Mouse (Mus musculus) midbrain, embryonic 13.5 days (tissue): ENCODE results near the gene Srsf7. TPM values are rescaled to one million over a fixed set of nuclear protein-coding genes. Genes with fewer than 3 reads are reported as not detected.
A peak's percentile ranks its signal among the peaks of the same experiment; 100 is the strongest.

ENCODE experiments used
- ATAC-seq: fragments of 200-750 bp; cut with Nextera tagmentation; 2 replicates; pipeline ENCODE4 v1.8.0; 2017; ENCODE audit warnings: mild to moderate bottlenecking, moderate TSS enrichment, moderate library complexity
- H3K27ac ChIP-seq: fragments of 300-500 bp; sonication (generic); 2 replicates; pipeline ENCODE4 v1.5.1; 2015; ENCODE audit warnings: inconsistent platforms, mild to moderate bottlenecking, moderate library complexity
- H3K27me3 ChIP-seq: fragments of 300-500 bp; sonication (generic); 2 replicates; pipeline ENCODE4 v1.6.1; 2015; ENCODE audit warnings: mild to moderate bottlenecking, inconsistent platforms
- H3K36me3 ChIP-seq: fragments of 300-500 bp; sonication (generic); 2 replicates; pipeline ENCODE4 v1.6.1; 2015; ENCODE audit warnings: mild to moderate bottlenecking, inconsistent platforms
- H3K4me1 ChIP-seq: fragments of 300-500 bp; sonication (generic); replicated peaks from 2 replicates; pipeline ENCODE4 v1.6.1; 2015; ENCODE audit warnings: inconsistent platforms
- H3K4me2 ChIP-seq: fragments of 300-500 bp; sonication (generic); replicated peaks from 2 replicates; pipeline ENCODE4 v1.6.1; 2015; ENCODE audit warnings: moderate library complexity, mild to moderate bottlenecking, inconsistent platforms
- H3K4me3 ChIP-seq: fragments of 300-500 bp; sonication (generic); replicated peaks from 2 replicates; pipeline ENCODE4 v1.5.1; 2015; ENCODE audit warnings: mild to moderate bottlenecking, inconsistent platforms
- H3K9ac ChIP-seq: fragments of 300-500 bp; sonication (generic); replicated peaks from 2 replicates; pipeline ENCODE4 v1.6.1; 2015; ENCODE audit warnings: mild to moderate bottlenecking, inconsistent platforms
- H3K9me3 ChIP-seq: fragments of 300-500 bp; sonication (generic); 2 replicates; pipeline ENCODE4 v1.6.1; 2016; ENCODE audit warnings: mild to moderate bottlenecking, inconsistent platforms
- WGBS: fragments of 180-500 bp; shearing (Covaris S2); methylation state at CpG from one replicate; pipeline ENCODE4 v1.1.7; 2015; 5-methylcytosine and 5-hydroxymethylcytosine counted together
- polyA plus RNA-seq: library from polyadenylated mRNA; unstranded; fragments of >200 nt; fragmentation: Nextera tagmentation; extraction: Ambion mirVana; gene quantifications from 2 replicates; pipeline ENCODE4 v1.2.1, GENCODE M21; 2015

Srsf7 gene
- polyA plus RNA-seq, 1 experiment from 2014 or later, result 565 TPM

GRCm38 (mm10) chr17:80168425-80169182, 38.5 kb downstream of the Srsf7 start:
- Histone ChIP-seq H3K4me3 (peak overlapping the region; percentile 27), H3K36me3 (no peaks in the 10 kb centered on the region), H3K4me2 (peak overlapping the region; percentile 50), H3K4me1 (peaks cover 18% of the 10 kb centered on the region), H3K9me3 (no peaks in the 10 kb centered on the region), H3K27ac (peak overlapping the region; percentile 85), H3K27me3 (no peaks in the 10 kb centered on the region), H3K9ac (peak overlapping the region; percentile 42)
- ATAC-seq, result peak; percentile 90
- WGBS, result 16% methylated on average over 16 of the region's 16 CpGs

- Histone ChIP-seq H3K9me3 (no peaks in the 10 kb centered on the region), H3K4me2 (peak overlapping the region; percentile 50; the same call in 1 of the 2 replicates), H3K9ac (no peak overlapping the region), H3K4me1 (peaks cover 18% of the 10 kb centered on the region), H3K27me3 (no peaks in the 10 kb centered on the region), H3K27ac (peak overlapping the region; percentile 85), H3K4me3 (no peak overlapping the region), H3K36me3 (no peaks in the 10 kb centered on the region)
- 67% methylated on average over 7 of the region's 7 CpGs for WGBS
- ATAC-seq, result peak; percentile 49
Measured at GRCm38 (mm10) chr17:80167851-80168251, 39.3 kb downstream of the Srsf7 start.

- ATAC-seq, result no peak
- no peak overlapping the region for H3K4me3 ChIP-seq
- H3K9ac ChIP-seq, result no peak overlapping the region
- H3K36me3 ChIP-seq, result no peaks in the 10 kb centered on the region
- H3K27me3 ChIP-seq, result no peaks in the 10 kb centered on the region
- H3K4me1 ChIP-seq, result peaks cover 18% of the 10 kb centered on the region
- 0 out of 2 replicates have a peak overlapping the region, but pooled peaks have one; percentile 85 for H3K27ac ChIP-seq
- WGBS, result 58% methylated on average over 4 of the region's 4 CpGs
- no peaks in the 10 kb centered on the region for H3K9me3 ChIP-seq
- H3K4me2 ChIP-seq, result no peak overlapping the region
Measured at GRCm38 (mm10) chr17:80167436-80167835, 39.7 kb downstream of the Srsf7 start.

- no peak for ATAC-seq
- Histone ChIP-seq H3K4me1 (peaks cover 18% of the 10 kb centered on the region), H3K4me2 (no peak overlapping the region), H3K27ac (no peak overlapping the region), H3K9me3 (no peaks in the 10 kb centered on the region), H3K9ac (no peak overlapping the region), H3K27me3 (no peaks in the 10 kb centered on the region), H3K36me3 (no peaks in the 10 kb centered on the region), H3K4me3 (no peak overlapping the region)
- WGBS, result 92% methylated on average over 6 of the region's 6 CpGs
Measured at GRCm38 (mm10) chr17:80166346-80166745, 40.8 kb downstream of the Srsf7 start.

GRCm38 (mm10) chr17:80165741-80166140, 41.4 kb downstream of the Srsf7 start:
- ATAC-seq, result no peak
- no peak overlapping the region for H3K4me2 ChIP-seq
- no peaks in the 10 kb centered on the region for H3K9me3 ChIP-seq
- no peak overlapping the region for H3K9ac ChIP-seq
- no peak overlapping the region for H3K4me3 ChIP-seq
- no peak overlapping the region for H3K27ac ChIP-seq
- 89% methylated on average over 6 of the region's 6 CpGs for WGBS
- peaks cover 18% of the 10 kb centered on the region for H3K4me1 ChIP-seq
- H3K27me3 ChIP-seq, result no peaks in the 10 kb centered on the region
- H3K36me3 ChIP-seq, result no peaks in the 10 kb centered on the region

GRCm38 (mm10) chr17:80163991-80164390, 43.1 kb downstream of the Srsf7 start:
- no peak overlapping the region for H3K4me3 ChIP-seq
- H3K4me1 ChIP-seq, result peaks cover 16% of the 10 kb centered on the region
- no peaks in the 10 kb centered on the region for H3K36me3 ChIP-seq
- H3K4me2 ChIP-seq, result no peak overlapping the region
- ATAC-seq, result no peak
- no peaks in the 10 kb centered on the region for H3K9me3 ChIP-seq
- H3K27me3 ChIP-seq, result no peaks in the 10 kb centered on the region
- H3K9ac ChIP-seq, result no peak overlapping the region
- no peak overlapping the region for H3K27ac ChIP-seq
- WGBS, result 89% methylated on average over 8 of the region's 8 CpGs

- Histone ChIP-seq H3K9me3 (no peaks in the 10 kb centered on the region), H3K4me1 (no peaks in the 10 kb centered on the region), H3K27ac (no peak overlapping the region), H3K27me3 (no peaks in the 10 kb centered on the region), H3K36me3 (no peaks in the 10 kb centered on the region), H3K4me3 (no peak overlapping the region), H3K9ac (no peak overlapping the region), H3K4me2 (no peak overlapping the region)
- no peak for ATAC-seq
- WGBS, result 80% methylated on average over 5 of the region's 5 CpGs
Measured at GRCm38 (mm10) chr17:80160454-80160853, 46.7 kb downstream of the Srsf7 start.

- Histone ChIP-seq H3K9me3 (no peaks in the 10 kb centered on the region), H3K4me3 (no peak overlapping the region)
- WGBS, result 94% methylated on average over 6 of the region's 6 CpGs
Measured at GRCm38 (mm10) chr17:80157489-80157888, 49.6 kb downstream of the Srsf7 start.

GRCm38 (mm10) chr17:80156905-80157304, 50.2 kb downstream of the Srsf7 start:
- no peak overlapping the region for H3K4me3 ChIP-seq
- no peak overlapping the region for H3K27ac ChIP-seq
- H3K27me3 ChIP-seq, result no peaks in the 10 kb centered on the region
- WGBS, result 93% methylated on average over 8 of the region's 8 CpGs
- H3K9ac ChIP-seq, result no peak overlapping the region
- no peaks in the 10 kb centered on the region for H3K36me3 ChIP-seq
- H3K4me2 ChIP-seq, result no peak overlapping the region
- no peaks in the 10 kb centered on the region for H3K4me1 ChIP-seq
- H3K9me3 ChIP-seq, result no peaks in the 10 kb centered on the region
- no peak for ATAC-seq

More at GRCm38 (mm10) chr17:80157489-80157888, 49.6 kb downstream of the Srsf7 start:
- Histone ChIP-seq H3K4me1 (no peaks in the 10 kb centered on the region), H3K27me3 (no peaks in the 10 kb centered on the region), H3K9ac (no peak overlapping the region), H3K27ac (no peak overlapping the region), H3K4me2 (no peak overlapping the region), H3K36me3 (no peaks in the 10 kb centered on the region)
- ATAC-seq, result no peak

GRCm38 (mm10) chr17:80153631-80154030, 53.5 kb downstream of the Srsf7 start:
- ATAC-seq, result no peak
- Histone ChIP-seq H3K27ac (no peak overlapping the region), H3K36me3 (no peaks in the 10 kb centered on the region), H3K27me3 (no peaks in the 10 kb centered on the region), H3K4me2 (no peak overlapping the region), H3K9me3 (no peaks in the 10 kb centered on the region), H3K9ac (no peak overlapping the region), H3K4me3 (no peak overlapping the region), H3K4me1 (peaks cover under 1% of the 10 kb centered on the region; the same call in 1 of the 2 replicates)
- 56% methylated on average over 2 of the region's 2 CpGs for WGBS

- 78% methylated on average over 12 of the region's 12 CpGs for whole genome bisulfite sequencing
- peaks cover 7% of the 10 kb centered on the region for H3K4me1 ChIP-seq
- H3K27ac ChIP-seq, result no peak overlapping the region
- H3K9ac ChIP-seq, result no peak overlapping the region
- H3K4me2 ChIP-seq, result no peak overlapping the region
- no peaks in the 10 kb centered on the region for H3K36me3 ChIP-seq
- ATAC-seq, result peak; percentile 71; the same call in 1 of the 2 replicates
- no peaks in the 10 kb centered on the region for H3K27me3 ChIP-seq
- no peaks in the 10 kb centered on the region for H3K9me3 ChIP-seq
- no peak overlapping the region for H3K4me3 ChIP-seq
Measured at GRCm38 (mm10) chr17:80152767-80153630, 54.1 kb downstream of the Srsf7 start.

- 25% methylated on average over 5 of the region's 5 CpGs for WGBS
- H3K4me2 ChIP-seq, result no peak overlapping the region
Measured at GRCm38 (mm10) chr17:80151353-80151752, 55.8 kb downstream of the Srsf7 start.

More at GRCm38 (mm10) chr17:80151353-80151752, 55.8 kb downstream of the Srsf7 start:
- H3K27me3 ChIP-seq, result no peaks in the 10 kb centered on the region
- no peaks in the 10 kb centered on the region for H3K9me3 ChIP-seq
- no peak for ATAC-seq
- H3K36me3 ChIP-seq, result no peaks in the 10 kb centered on the region
- H3K4me1 ChIP-seq, result peaks cover 7% of the 10 kb centered on the region
- no peak overlapping the region for H3K27ac ChIP-seq
- no peak overlapping the region for H3K9ac ChIP-seq
- H3K4me3 ChIP-seq, result no peak overlapping the region
